Mouse (Mus musculus) macrophage (primary cell): ENCODE results near the gene Tas2r103. TPM values are rescaled to one million over a fixed set of nuclear protein-coding genes. Genes with fewer than 3 reads are reported as not detected.

Source experiments
- H3K27ac ChIP-seq: fragments of 350-480 bp; formaldehyde crosslinking; 2 replicates; pipeline ENCODE4 v1.9.0; 2021
- H3K36me3 ChIP-seq: fragments of 350-480 bp; formaldehyde crosslinking; 2 replicates; pipeline ENCODE4 v1.9.0; 2021; ENCODE audit errors: inconsistent target
- H3K4me3 ChIP-seq: fragments of 350-480 bp; formaldehyde crosslinking; 2 replicates; pipeline ENCODE4 v1.9.0; 2021; ENCODE audit errors: inconsistent target
- H3K79me2 ChIP-seq: fragments of 350-480 bp; formaldehyde crosslinking; 2 replicates; pipeline ENCODE4 v1.9.0; 2021; ENCODE audit errors: inconsistent target
- WGBS: methylation state at CpG from one replicate; pipeline ENCODE4 v1.1.7; 2026; ENCODE audit warnings: inconsistent platforms; ENCODE audit not compliant: missing documents; 5-methylcytosine and 5-hydroxymethylcytosine counted together
- polyA plus RNA-seq: library from polyadenylated mRNA; stranded (reverse); fragments of 250-400 nt; gene quantifications from 3 replicates; pipeline ENCODE4 v1.2.4, GENCODE M21; 2018; ENCODE audit warnings: inconsistent platforms
- total RNA-seq, 78 experiments: library from RNA; depleted of rRNA; stranded (reverse); fragments of 250-400 nt; gene quantifications; 1 replicate in 9 of 78; 2 replicates in 24 of 78; 3 replicates in 43 of 78; 4 replicates in 2 of 78; pipeline ENCODE4 v1.2.4; 2018; ENCODE audit warnings: inconsistent platforms in 56 of 78

Tas2r103 gene
- not detected for total RNA-seq (2018; cell fraction: chromatin; rRNA removed)
- not detected for total RNA-seq (2018; cell fraction: cytosol; rRNA removed)
- not detected for total RNA-seq (2018; cell fraction: nucleus; rRNA removed)
- polyA plus RNA-seq: not detected in 3 replicates

GRCm38 (mm10) chr6:133037001-133037400 lies at the start of gene Tas2r103:
Tas2r103 (minus strand) TSS chr6:133037101.
- no peaks in the 10 kb centered on the region for H3K79me2 ChIP-seq
- no peak within 1 kb of the TSS for H3K4me3 ChIP-seq
- no peak within 1 kb of the TSS for H3K27ac ChIP-seq
- WGBS: 83% methylated on average over 2 of the region's 2 CpGs
- no peaks in the 10 kb centered on the region for H3K36me3 ChIP-seq

- Histone ChIP-seq H3K36me3 (no peaks in the 10 kb centered on the region), H3K27ac (no peak within 1 kb of the TSS), H3K4me3 (no peak within 1 kb of the TSS), H3K79me2 (no peaks in the 10 kb centered on the region)
Observed at GRCm38 (mm10) chr6:133055716-133056115, 18.8 kb upstream of the Tas2r103 start, which contains the start of gene Tas2r140. Tas2r140 (minus strand) TSS chr6:133055816.

Other genes with a start within 250 kb of the Tas2r103 start
- gene Tas2r117, start 234.3 kb downstream of the Tas2r103 start, polyA plus RNA-seq: not detected in 3 replicates
- not detected in 3 replicates for gene Tas2r123, start 190.0 kb downstream of the Tas2r103 start, polyA plus RNA-seq
- gene Tas2r116, start 181.7 kb downstream of the Tas2r103 start, polyA plus RNA-seq: not detected in 3 replicates
- not detected in 3 replicates for gene Tas2r110, start 169.1 kb downstream of the Tas2r103 start, polyA plus RNA-seq
- not detected in 3 replicates for gene Tas2r113, start 144.1 kb downstream of the Tas2r103 start, polyA plus RNA-seq
- gene Tas2r125, start 127.5 kb downstream of the Tas2r103 start, polyA plus RNA-seq: not detected in 3 replicates
- gene Tas2r129, start 86.0 kb downstream of the Tas2r103 start, polyA plus RNA-seq: not detected in 3 replicates
- gene Tas2r131, start 79.2 kb downstream of the Tas2r103 start, polyA plus RNA-seq: not detected in 3 replicates
- not detected in 3 replicates for gene Tas2r109, start 56.1 kb downstream of the Tas2r103 start, polyA plus RNA-seq
- not detected in 3 replicates for gene Tas2r140, start 18.7 kb upstream of the Tas2r103 start, polyA plus RNA-seq
- 36.2 to 80.2 TPM (median 38.7 TPM) in 3 replicates for gene Smim10l1, start 67.8 kb upstream of the Tas2r103 start, polyA plus RNA-seq